Comparison of ENCODE assay signal across 7 mouse cellular contexts in genomic region chr17:32349851-32350381, GRCm38 (mm10). TPM values are rescaled to one million over a fixed set of nuclear protein-coding genes. Genes with fewer than 3 reads are reported as not detected.
DNase-seq lines count a peak whose midpoint lies in the region; ATAC-seq and TF ChIP-seq lines count a peak whose summit lies in the region.

No protein-coding gene starts in this region.

- no peaks in the 10 kb centered on the region for H3K9me3 ChIP-seq in megakaryocyte, embryonic 14.5 days
- no peaks in the 10 kb centered on the region for H3K9me3 ChIP-seq in embryonic facial prominence, embryonic 13.5 days
- no peaks in the 10 kb centered on the region for H3K9me3 ChIP-seq in midbrain, postnatal 0 days (ENCODE audit: low read length)

- H3K4me3 ChIP-seq in megakaryocyte, embryonic 14.5 days (replicated peaks) = peak overlapping the region; percentile 100
- peak overlapping the region; percentile 69 for H3K4me3 ChIP-seq in embryonic facial prominence, embryonic 13.5 days
- peak overlapping the region; percentile 81 for H3K4me3 ChIP-seq in midbrain, postnatal 0 days (ENCODE audit: low read depth, low read length)

- peak; percentile 61 for DNase-seq in induced T-regulatory cell, adult 2 months (ENCODE audit: low read depth)
- DNase-seq in midbrain, postnatal 0 days (ENCODE audit: low spot score) = peak; percentile 45
- DNase-seq in cerebellum, adult 11-12 months = no peak
- no peak for DNase-seq in urinary bladder, adult 2 months (ENCODE audit: low spot score)

- H3K27ac ChIP-seq in embryonic facial prominence, embryonic 13.5 days = peak overlapping the region; percentile 74
- H3K27ac ChIP-seq in midbrain, postnatal 0 days (ENCODE audit: low read depth, low read length) = peak overlapping the region; percentile 91

- ATAC-seq in megakaryocyte, adult 5-6 weeks (ENCODE audit: poor library complexity, severe bottlenecking) = no peak
- no peak for ATAC-seq in embryonic facial prominence, embryonic 13.5 days (ENCODE audit: insufficient number of reproducible peaks, insufficient read depth, low FRiP score, low TSS enrichment, low read depth)
- peak; percentile 21 for ATAC-seq in midbrain, postnatal 0 days (ENCODE audit: low FRiP score)

- peaks cover 42% of the 10 kb centered on the region for H3K36me3 ChIP-seq in megakaryocyte, embryonic 14.5 days (replicated peaks; ENCODE audit: low read length)
- peaks cover 21% of the 10 kb centered on the region for H3K36me3 ChIP-seq in embryonic facial prominence, embryonic 13.5 days
- peaks cover 14% of the 10 kb centered on the region for H3K36me3 ChIP-seq in midbrain, postnatal 0 days (ENCODE audit: insufficient read depth, low read length)

- TF ChIP-seq CTCF in midbrain, postnatal 0 days (IDR thresholded peaks at IDR 0.05) = 0 out of 2 replicates have a peak, but pooled peaks have one; percentile 0

- peak overlapping the region; percentile 86 for H3K9ac ChIP-seq in embryonic facial prominence, embryonic 13.5 days
- peak overlapping the region; percentile 77 for H3K9ac ChIP-seq in midbrain, postnatal 0 days (replicated peaks; ENCODE audit: low read length, poor library complexity, severe bottlenecking)

- peak overlapping the region; percentile 89 for H3K4me2 ChIP-seq in embryonic facial prominence, embryonic 13.5 days
- H3K4me2 ChIP-seq in midbrain, postnatal 0 days (ENCODE audit: low read depth, low read length, poor library complexity, severe bottlenecking) = peak overlapping the region; percentile 69

- peaks cover 42% of the 10 kb centered on the region for H3K4me1 ChIP-seq in megakaryocyte, embryonic 14.5 days
- peaks cover 17% of the 10 kb centered on the region for H3K4me1 ChIP-seq in embryonic facial prominence, embryonic 13.5 days
- H3K4me1 ChIP-seq in midbrain, postnatal 0 days (ENCODE audit: insufficient read depth, low read length) = peaks cover 8% of the 10 kb centered on the region; the same call in 1 of the 2 replicates

- WGBS in embryonic facial prominence, embryonic 13.5 days = 1% methylated on average over 24 of the region's 24 CpGs
- WGBS in midbrain, postnatal 0 days = under 1% methylated on average over 24 of the region's 24 CpGs

- no peaks in the 10 kb centered on the region for H3K27me3 ChIP-seq in megakaryocyte, embryonic 14.5 days (replicated peaks)
- no peaks in the 10 kb centered on the region for H3K27me3 ChIP-seq in embryonic facial prominence, embryonic 13.5 days
- H3K27me3 ChIP-seq in midbrain, postnatal 0 days (ENCODE audit: insufficient read depth, low read length) = no peaks in the 10 kb centered on the region

RNA-seq across cellular contexts. Expression of gene Akap8l, which starts 0.5 kb away (rescaled TPM):
- 93.3 and 157 TPM in 2 replicates for polyA plus RNA-seq in megakaryocyte, embryonic 14.5 days (2012; ENCODE audit: insufficient read depth, low replicate concordance)
- 48.3 and 51.1 TPM in 2 replicates for total RNA-seq in megakaryocyte, adult 5-6 weeks (2015)
- 66.4 and 69.6 TPM in 2 replicates for total RNA-seq in megakaryocyte, adult 5-6 weeks (2017)
- 110 and 113 TPM in 2 replicates for polyA plus RNA-seq in embryonic facial prominence, embryonic 13.5 days (2015; fragmentation: Nextera tagmentation; extraction: Ambion mirVana)
- total RNA-seq in midbrain, postnatal 0 days (2014; rRNA removed) = 69.9 and 83.6 TPM in 2 replicates
- polyA plus RNA-seq in midbrain, postnatal 0 days (2015; fragmentation: Nextera tagmentation; extraction: Ambion mirVana) = 113 and 117 TPM in 2 replicates
- 149 and 154 TPM in 2 replicates for polyA plus RNA-seq in urinary bladder, adult 2 months (2012; rRNA removed)

RNA-seq across cellular contexts. Expression of gene Akap8, which starts 28.9 kb away (rescaled TPM):
- polyA plus RNA-seq in megakaryocyte, embryonic 14.5 days (2012; ENCODE audit: insufficient read depth, low replicate concordance) = 67.7 and 79.9 TPM in 2 replicates
- total RNA-seq in megakaryocyte, adult 5-6 weeks (2015) = 43.5 and 49.8 TPM in 2 replicates
- total RNA-seq in megakaryocyte, adult 5-6 weeks (2017) = 91.5 and 103 TPM in 2 replicates
- polyA plus RNA-seq in embryonic facial prominence, embryonic 13.5 days (2015; fragmentation: Nextera tagmentation; extraction: Ambion mirVana) = 120 and 123 TPM in 2 replicates
- total RNA-seq in midbrain, postnatal 0 days (2014; rRNA removed) = 96.5 and 131 TPM in 2 replicates
- 66.8 and 81.1 TPM in 2 replicates for polyA plus RNA-seq in midbrain, postnatal 0 days (2015; fragmentation: Nextera tagmentation; extraction: Ambion mirVana)
- polyA plus RNA-seq in urinary bladder, adult 2 months (2012; rRNA removed) = 70.9 and 76.2 TPM in 2 replicates

RNA-seq across cellular contexts. Expression of gene Wiz, which starts 39.3 kb away (rescaled TPM):
- 32.7 and 47.1 TPM in 2 replicates for polyA plus RNA-seq in megakaryocyte, embryonic 14.5 days (2012; ENCODE audit: insufficient read depth, low replicate concordance)
- total RNA-seq in megakaryocyte, adult 5-6 weeks (2015) = 17.2 and 23.0 TPM in 2 replicates
- 4.9 and 5.9 TPM in 2 replicates for total RNA-seq in megakaryocyte, adult 5-6 weeks (2017)
- 25.3 and 28.7 TPM in 2 replicates for polyA plus RNA-seq in embryonic facial prominence, embryonic 13.5 days (2015; fragmentation: Nextera tagmentation; extraction: Ambion mirVana)
- 53.9 and 68.0 TPM in 2 replicates for total RNA-seq in midbrain, postnatal 0 days (2014; rRNA removed)
- 40.8 and 41.3 TPM in 2 replicates for polyA plus RNA-seq in midbrain, postnatal 0 days (2015; fragmentation: Nextera tagmentation; extraction: Ambion mirVana)
- polyA plus RNA-seq in urinary bladder, adult 2 months (2012; rRNA removed) = 28.3 and 34.2 TPM in 2 replicates

RNA-seq across cellular contexts. Expression of gene Rasal3, which starts 53.5 kb away (rescaled TPM):
- polyA plus RNA-seq in megakaryocyte, embryonic 14.5 days (2012; ENCODE audit: insufficient read depth, low replicate concordance) = 26.2 and 250 TPM in 2 replicates
- 52.9 and 54.4 TPM in 2 replicates for total RNA-seq in megakaryocyte, adult 5-6 weeks (2015)
- total RNA-seq in megakaryocyte, adult 5-6 weeks (2017) = 19.5 and 25.7 TPM in 2 replicates
- 1.2 and 1.5 TPM in 2 replicates for polyA plus RNA-seq in embryonic facial prominence, embryonic 13.5 days (2015; fragmentation: Nextera tagmentation; extraction: Ambion mirVana)
- 3.8 and 4.6 TPM in 2 replicates for total RNA-seq in midbrain, postnatal 0 days (2014; rRNA removed)
- 0.63 and 0.80 TPM in 2 replicates for polyA plus RNA-seq in midbrain, postnatal 0 days (2015; fragmentation: Nextera tagmentation; extraction: Ambion mirVana)
- 2.6 and 3.5 TPM in 2 replicates for polyA plus RNA-seq in urinary bladder, adult 2 months (2012; rRNA removed)

Comparison
In these comparisons a context has a peak if more than half of its experiments do, and no peak if none do; other contexts are left out.
1. DNase-seq: peak in induced T-regulatory cell, adult 2 months (single experiment) and midbrain, postnatal 0 days (single experiment); none in cerebellum, adult 11-12 months (single experiment) and urinary bladder, adult 2 months (single experiment).
2. Peak in every context shown above with its lines, with median percentiles within 50 percentile points of each other: H3K4me3 ChIP-seq.